Mouse (Mus musculus) cerebellum, postnatal 14 days (tissue): ENCODE measurements around the gene Spag6.

Experiments
- DNase-seq, 2 experiments: peaks; one replicate each; pipeline ENCODE4 v3.0.0; 2021; ENCODE audit warnings: mixed read lengths in 2 of 2

Spag6 gene

DNA sequence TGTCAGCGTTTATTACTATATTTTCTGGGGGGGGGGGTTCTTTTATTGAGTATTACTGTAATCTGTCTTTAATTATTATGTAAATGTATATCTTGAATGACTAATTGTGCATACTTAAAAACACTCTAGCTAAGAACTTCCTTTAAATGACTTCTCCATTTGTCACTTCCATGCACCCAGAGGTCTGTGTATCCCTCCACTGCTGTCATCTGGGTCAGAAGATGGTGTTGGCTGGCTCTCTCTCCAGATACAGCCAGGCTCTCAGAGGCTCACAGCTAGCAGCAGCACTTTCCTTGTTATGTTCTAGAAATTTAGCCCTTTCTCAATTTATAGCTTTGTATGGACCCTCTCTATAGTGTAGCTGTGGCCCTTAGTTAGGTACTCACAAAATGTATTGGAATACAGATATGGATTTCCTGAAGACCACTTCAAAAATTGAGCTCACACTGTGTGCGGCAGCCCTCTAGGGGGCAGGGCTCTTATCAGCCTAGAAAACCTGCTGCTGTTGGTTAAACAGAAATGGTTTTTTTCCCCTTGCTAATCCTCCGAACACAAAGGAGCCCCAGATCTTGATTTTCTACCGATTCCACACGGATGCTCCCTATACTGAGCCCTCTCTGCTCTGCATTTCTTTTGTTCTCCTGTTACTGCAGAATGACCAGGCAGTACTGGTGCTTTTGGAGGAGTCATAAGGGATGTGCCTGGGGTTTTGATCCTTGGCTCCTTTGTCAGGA lies 40.7 kb downstream of the Spag6 start:
- DNase-seq, result no peak

DNA sequence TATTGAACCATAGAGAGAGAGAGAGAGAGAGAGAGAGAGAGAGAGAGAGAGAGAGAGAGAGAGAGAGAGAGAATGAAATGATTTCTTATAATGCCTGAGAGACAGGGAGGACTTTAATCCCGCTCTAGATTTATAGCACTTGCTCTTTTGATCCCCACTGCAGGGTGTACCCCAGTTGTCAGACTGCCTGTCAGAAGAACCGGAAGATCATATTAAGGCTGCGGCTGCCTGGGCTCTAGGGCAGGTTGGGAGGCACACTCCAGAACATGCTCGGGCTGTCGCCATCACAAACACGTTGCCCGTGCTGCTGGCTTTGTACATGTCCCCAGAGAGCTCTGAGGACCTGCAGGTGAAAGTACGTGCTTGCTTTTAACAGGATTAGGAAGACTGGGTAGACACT lies 43.2 kb downstream of the Spag6 start:
- no peak for DNase-seq

DNA sequence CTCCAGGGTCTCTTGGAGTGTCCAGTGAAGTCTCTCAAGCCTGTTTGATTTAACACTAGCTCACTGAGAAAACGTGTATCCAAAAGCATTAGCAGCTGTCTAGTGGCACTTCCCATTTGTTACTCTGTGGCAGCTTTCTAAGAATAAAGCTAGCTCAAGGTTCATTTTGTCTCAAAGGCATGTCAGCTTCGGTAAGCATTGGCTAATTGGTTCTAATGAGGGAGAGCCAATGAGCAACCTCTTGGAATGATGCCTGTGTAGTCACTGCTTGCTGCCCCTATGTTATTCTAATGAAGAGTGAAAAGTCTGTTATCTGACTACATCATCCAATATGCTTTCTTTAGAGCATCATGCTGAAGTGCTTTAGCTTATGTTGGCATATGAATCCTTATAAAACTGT lies 45.4 kb downstream of the Spag6 start:
- DNase-seq, result no peak

DNA sequence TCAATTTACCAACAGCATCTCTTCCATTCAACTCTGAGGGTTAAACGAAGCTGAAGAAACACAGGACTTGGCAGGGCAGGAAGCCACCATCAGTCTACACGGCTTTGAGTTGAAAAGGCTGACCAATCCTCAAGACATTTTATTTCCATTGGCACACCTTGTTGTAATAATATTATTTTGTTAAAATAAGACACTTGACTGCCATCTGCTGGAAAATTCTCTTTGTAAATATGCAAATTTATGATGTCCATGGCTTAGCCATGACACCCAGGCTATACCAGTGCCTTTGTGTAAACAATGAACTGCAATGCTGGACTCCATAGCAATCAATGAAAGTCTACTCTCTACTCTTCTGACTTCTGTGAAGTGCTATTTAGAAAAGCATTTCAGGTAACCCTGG lies 62.3 kb downstream of the Spag6 start:
- DNase-seq, result peak; percentile 37 to 46

DNA sequence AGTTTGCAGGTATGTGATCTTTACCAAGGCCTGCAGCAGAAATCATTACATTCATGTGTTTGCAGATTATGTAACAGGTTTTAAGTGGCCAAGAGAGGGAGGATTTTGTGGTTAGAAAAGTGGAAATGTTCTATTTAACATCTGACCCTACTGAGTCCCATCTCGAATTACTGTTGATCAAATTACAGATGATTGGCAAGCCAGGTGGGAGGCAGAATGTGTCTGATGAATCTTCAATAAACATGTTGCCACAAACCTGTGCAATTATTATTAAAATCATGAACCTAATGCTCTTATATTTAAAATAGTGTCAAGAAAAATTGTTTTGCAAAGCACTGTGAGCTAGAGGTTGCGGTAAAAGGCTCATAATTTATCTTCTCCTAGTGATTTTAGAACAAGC lies 71.0 kb downstream of the Spag6 start:
- DNase-seq, result no peak

DNA sequence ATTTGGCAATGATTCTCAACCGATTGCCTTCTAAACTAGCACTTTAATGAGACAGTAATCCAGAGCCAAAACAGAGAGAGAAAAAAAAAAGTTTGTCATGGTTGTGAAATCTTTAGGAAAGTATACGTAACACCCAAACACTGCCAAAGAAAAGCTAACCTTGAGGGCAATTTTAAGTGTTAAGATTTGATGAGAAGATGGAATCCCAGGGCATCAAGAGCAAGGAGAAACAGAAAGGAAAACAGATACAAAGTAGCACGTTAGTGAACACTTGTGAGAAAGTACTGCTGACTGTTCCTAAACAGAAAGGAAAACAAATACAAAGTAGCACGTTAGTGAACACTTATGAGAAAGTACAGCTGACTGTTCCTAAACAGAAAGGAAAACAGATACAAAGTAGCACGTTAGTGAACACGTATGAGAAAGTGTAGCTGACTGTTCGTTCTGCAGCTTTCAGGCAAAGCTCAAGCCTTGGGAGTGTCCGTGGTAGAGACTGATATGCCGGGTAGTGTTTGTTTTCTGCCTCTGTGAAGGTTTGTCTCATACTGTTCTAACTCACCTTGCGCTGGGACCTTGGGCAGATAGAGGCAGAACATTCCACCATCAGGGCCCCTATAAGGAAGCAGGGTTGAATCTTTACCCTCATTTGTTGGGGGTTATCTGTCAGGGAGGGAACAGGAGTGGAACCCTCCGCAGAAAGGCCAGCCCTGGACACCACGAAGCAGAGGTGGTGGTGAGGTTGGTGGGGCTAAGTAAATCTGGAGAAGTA lies 71.8 kb downstream of the Spag6 start:
- no peak for DNase-seq

DNA sequence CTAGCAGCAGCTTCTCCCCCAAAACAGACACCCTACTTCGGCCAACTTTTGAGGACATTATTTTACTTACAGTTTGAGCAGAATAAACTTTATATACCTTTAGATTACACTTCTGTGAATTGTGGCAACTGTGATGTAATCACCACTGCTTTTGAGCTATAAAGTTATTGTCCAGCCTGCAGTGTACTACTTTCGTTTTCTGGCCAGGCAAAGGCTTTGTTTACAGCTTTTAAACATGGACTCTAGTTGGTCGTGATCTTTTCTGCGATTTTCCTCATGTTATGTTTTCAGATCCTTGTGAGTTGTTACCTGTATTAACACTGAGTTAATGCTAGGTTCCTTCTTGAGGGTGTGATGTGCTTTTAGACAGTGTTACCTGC lies 72.6 kb downstream of the Spag6 start:
- no peak for DNase-seq

DNA sequence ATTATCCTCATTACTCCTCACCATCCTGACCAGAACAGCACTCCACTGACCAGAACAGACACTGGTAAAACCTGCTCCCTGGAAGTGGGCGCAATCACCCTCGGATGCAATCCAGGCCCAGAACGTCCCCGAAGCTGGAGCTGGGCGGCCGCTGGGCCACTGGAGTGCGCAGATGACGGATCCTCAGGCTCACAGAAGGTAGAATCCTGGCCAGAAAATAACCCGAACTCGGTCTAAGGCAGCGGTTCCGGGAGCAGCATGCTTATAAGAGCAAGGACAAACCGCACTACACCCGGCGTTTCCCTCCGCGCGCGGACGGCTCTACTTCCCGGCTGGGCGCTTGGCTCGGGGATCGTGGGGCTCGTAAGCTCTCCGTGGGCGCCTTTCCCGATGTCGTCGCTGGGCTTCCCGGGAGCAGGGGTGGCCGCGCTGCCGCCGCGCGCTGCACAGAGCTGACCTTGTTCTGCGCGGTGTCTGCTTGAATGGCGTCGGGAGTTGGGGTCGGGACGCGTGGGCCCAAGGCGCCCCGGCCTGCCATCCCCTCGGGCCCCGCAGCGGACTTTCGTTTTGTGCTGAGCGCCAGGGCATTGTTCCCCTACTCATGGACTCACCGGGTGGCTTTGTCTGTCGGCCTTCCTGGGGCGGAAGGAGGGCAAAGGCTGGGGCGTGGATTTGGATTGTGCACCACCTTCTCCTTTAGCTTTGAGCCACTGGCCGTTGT lies 73.1 kb downstream of the Spag6 start:
- peak; percentile 88 to 91 for DNase-seq

DNA sequence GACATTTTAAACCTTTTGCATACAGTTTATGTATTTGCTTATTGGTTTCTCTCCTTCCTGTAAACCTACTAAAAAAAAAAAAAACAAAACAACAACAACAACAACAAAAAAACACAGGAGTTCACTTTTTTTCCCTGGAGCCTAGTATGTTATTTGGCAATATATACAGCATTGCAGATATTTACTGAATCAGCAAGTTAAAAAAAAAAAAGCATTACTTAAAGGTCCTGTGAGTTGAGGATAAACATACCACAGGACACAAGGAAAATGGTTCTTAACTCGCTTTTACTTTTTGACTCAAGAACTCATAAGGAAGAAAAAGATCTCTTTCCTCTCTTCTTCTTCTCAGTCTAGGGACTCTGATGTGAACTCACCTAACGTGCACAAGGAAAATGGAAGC lies 74.6 kb downstream of the Spag6 start:
- DNase-seq, result no peak

DNA sequence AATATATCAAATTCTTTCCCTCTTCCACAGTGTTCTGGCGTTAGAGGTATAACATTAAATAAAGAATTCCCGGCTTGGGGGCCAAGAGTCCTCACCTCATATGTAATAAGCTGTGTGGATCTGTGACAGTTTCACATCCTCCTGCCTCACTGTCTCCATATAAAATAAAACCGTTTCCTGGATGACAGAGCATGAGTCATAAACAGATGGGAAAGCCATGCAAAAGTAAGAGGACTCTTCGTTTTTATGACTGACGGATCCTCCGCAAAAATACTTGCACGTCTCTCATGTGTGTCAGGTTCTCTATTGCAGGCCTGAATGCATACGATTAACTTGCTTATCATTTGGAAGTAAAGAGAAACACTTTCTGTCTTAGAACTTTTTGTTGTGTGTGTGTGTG lies 78.6 kb downstream of the Spag6 start:
- no peak for DNase-seq

DNA sequence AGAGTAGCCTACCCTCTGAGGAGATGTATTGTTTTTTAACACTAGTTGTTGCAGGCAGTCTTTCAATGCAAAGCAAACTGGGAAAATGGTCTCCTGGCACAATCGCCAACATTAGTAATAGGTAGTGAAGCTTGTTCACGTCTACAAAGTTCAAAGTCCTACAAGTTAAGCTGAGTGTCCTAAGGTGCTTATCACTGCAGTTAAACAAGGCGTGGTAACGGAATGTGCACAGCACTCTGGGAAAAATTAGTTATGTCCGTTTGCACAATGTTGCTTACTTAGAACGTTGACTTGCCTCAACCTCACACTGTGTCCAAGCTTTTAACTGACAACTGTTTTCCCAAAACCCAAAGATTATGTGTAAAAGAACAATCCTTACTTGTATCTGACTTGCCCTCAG lies 80.5 kb downstream of the Spag6 start:
- no peak for DNase-seq

DNA sequence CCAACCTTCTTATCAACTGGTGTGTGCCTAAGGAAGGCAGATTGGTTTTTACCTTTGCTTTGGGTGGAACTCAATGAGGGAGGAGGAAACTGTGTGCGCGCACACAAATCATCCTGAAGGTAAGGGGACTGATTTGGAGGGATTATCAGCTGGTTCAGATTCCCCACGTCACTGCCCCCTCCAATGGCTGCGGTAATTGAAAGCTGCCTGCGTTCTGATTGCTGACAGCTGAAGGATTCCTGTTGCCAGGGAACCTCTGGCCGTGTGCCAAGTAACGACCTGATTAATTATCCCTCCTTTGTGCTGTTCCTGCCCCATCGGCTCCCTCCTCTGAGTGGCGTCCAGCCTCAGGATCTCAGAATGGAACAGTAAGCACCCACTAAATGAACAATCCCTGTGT lies 84.4 kb downstream of the Spag6 start:
- DNase-seq, result peak; percentile 73 to 87

DNA sequence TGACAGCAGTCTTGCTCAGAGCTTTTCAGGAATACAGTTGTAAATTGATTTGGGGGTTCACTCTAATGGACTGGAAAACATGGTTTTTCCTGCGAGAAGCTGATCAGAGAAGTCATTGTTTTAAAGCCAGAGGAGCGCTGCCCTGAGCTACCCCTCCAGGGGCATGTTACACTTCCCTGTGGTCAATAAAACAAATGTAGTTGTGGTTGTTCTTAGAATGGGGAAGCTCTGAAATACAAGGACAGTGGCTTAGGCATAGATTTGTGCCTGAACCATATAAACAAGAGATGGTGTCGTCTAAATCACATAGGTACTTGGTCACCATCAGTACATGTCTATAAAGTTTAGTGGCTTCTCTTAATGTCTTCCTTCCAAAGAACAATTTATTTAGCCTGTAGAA lies 86.0 kb downstream of the Spag6 start:
- no peak for DNase-seq

DNA sequence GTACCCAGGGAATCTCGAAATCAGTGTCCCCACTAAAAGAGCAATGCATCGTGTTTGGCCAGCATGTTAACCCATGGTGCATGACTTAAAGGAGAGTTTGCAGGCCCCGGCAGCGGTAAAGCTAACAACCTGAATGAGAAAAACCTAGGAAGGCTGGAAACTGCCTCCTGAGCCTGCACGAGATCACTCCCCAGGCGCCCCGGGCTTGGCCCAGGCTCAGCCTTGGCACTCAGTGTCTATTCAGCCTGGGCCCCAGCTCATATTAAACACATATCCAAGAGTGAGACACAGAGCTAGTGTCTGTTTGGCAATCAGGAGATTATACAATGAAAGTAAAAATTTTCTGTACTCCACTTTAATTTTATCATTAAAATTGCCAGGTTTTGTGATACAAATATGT lies 87.5 kb downstream of the Spag6 start:
- peak; percentile 32 to 50 for DNase-seq

DNA sequence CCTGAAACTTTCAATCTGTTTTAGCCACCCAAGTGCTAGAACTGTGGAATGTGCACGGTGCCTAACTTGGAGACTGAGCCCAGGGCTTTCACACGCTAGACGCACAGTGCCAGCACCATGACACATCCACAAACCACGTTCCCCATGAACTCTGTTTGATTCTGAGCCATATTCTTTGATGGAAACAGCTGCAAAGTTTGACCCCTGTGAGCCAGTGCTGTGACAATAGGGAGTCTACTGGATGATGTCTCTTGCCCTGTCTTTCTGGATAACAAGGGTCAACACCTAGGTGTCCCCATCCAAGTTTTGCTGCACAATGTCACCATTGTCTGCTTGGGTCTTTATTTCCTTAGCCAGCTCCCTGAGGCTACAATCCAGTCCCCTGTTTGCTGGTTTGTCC lies 100.4 kb downstream of the Spag6 start:
- DNase-seq, result no peak

DNA sequence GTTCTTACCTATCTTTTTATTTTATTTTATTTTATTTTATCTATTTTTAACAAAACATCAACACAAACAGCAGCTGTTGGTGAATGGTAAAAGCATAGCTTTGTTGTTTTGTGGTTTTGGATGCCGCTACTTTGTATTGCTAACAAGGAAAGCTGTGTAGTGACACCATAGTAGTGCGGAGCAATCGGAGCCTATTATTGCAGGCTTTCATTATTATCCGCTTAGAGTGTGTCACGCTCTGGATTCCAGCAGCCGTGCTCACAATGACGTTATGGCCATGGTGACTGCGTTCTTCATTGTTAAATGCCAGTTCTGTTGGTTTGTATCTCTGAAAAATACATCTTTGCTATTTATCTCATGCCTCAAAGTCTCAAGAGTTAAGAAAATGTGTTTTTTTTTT lies 103.9 kb downstream of the Spag6 start:
- no peak for DNase-seq

DNA sequence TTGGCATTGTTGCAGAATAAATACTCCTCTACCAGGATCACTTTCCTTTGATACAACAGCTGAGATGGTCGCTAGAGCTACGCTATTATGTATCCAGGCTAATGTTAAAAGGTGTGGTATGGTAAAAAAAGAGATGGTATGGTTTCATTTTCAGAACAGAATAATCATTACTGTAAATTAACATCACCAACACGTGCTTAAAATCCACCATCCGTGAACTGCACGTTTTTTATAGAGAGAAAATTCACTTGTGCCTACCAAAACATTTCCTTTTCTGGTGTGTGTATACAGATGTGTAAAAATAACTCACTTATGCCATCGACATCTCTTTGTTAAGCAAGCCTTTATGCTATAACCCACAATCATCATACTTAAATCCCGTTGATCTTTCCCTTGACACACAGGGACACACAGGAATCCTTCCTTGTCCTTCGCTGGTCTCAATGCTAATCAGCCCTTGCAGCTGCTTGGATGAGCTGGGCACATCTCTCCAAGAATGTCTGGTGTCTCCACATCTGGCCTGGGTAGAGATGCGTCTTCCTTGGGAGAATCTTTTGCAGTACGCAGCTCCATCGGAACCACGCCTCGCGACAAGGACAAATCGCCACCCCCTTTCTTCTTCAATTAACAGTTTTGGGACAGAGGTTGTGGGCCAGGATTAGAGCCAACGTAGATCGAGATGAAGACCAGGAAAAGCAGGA lies 105.6 kb downstream of the Spag6 start:
- DNase-seq, result no peak
